ENCODE assay signal across 13 mouse cellular contexts in genomic region chr9:83051666-83052065, GRCm38 (mm10).
"Had no signal": no experiment of that assay in that cellular context is flagged by ENCODE, and none has a peak within 500 bp of the region (broad histone marks: within the 10 kb centered on the region; RNA-seq: fewer than 3 reads in every experiment).

No protein-coding gene starts in this region.

- H3K27me3 ChIP-seq: lung, embryonic 15.5 days; midbrain, embryonic 12.5 days; neural tube, embryonic 12.5 days; stomach, embryonic 15.5 days had no signal

- H3K36me3 ChIP-seq: lung, embryonic 15.5 days; midbrain, embryonic 12.5 days; neural tube, embryonic 12.5 days; stomach, embryonic 15.5 days had no signal

- DNase-seq: lung, adult 2 months; lung, postnatal 14 days; lung, postnatal 36 days; midbrain, embryonic 14.5 days; right cerebral cortex, postnatal 14 days; thymus, adult 2 months; thymus, postnatal 25 days; thymus, postnatal 4 days had no signal

- H3K9me3 ChIP-seq: lung, embryonic 15.5 days; midbrain, embryonic 12.5 days; neural tube, embryonic 12.5 days; stomach, embryonic 15.5 days had no signal

- H3K4me1 ChIP-seq: lung, embryonic 15.5 days; megakaryocyte, embryonic 14.5 days; midbrain, embryonic 12.5 days; neural tube, embryonic 12.5 days; stomach, embryonic 15.5 days had no signal

- H3K4me3 ChIP-seq: lung, embryonic 15.5 days; midbrain, embryonic 12.5 days; neural tube, embryonic 12.5 days; stomach, embryonic 15.5 days had no signal
